ENCODE assay signal across 27 mouse cellular contexts in genomic region chr11:95773264-95773663, GRCm38 (mm10). TPM values are rescaled to one million over a fixed set of nuclear protein-coding genes. Genes with fewer than 3 reads are reported as not detected.
DNase-seq lines count a peak whose midpoint lies in the region; ATAC-seq lines count a peak whose summit lies in the region.
"Had no signal": no experiment of that assay in that cellular context is flagged by ENCODE, and none has a peak within 500 bp of the region (broad histone marks: within the 10 kb centered on the region; RNA-seq: fewer than 3 reads in every experiment).

No protein-coding gene starts in this region.

- H3K36me3 ChIP-seq in heart, embryonic 10.5 days: peaks cover 19% of the 10 kb centered on the region; the same call in 1 of the 2 replicates
- peaks cover 27% of the 10 kb centered on the region for H3K36me3 ChIP-seq in hindbrain, embryonic 13.5 days
- H3K36me3 ChIP-seq in hindbrain, embryonic 14.5 days (replicated peaks; ENCODE audit: control insufficient read depth, insufficient read depth): peaks cover 28% of the 10 kb centered on the region

- no peak overlapping the region for H3K4me3 ChIP-seq in heart, embryonic 10.5 days
- H3K4me3 ChIP-seq in hindbrain, embryonic 13.5 days: no peak overlapping the region
- H3K4me3 ChIP-seq in hindbrain, embryonic 14.5 days (replicated peaks; ENCODE audit: low read length): no peak overlapping the region
- H3K4me3 ChIP-seq: forebrain, embryonic 10.5 days; hindbrain, embryonic 15.5 days; limb, embryonic 12.5 days; megakaryocyte, embryonic 14.5 days; midbrain, embryonic 15.5 days; neural tube, embryonic 13.5 days had no signal

- 74% methylated on average over 3 of the region's 3 CpGs for WGBS in heart, embryonic 10.5 days
- 94% methylated on average over 3 of the region's 3 CpGs for WGBS in hindbrain, embryonic 13.5 days
- WGBS in hindbrain, embryonic 14.5 days: 89% methylated on average over 3 of the region's 3 CpGs

- H3K27me3 ChIP-seq in heart, embryonic 10.5 days (ENCODE audit: insufficient read depth, poor library complexity, severe bottlenecking): no peaks in the 10 kb centered on the region
- no peaks in the 10 kb centered on the region for H3K27me3 ChIP-seq in hindbrain, embryonic 13.5 days
- no peaks in the 10 kb centered on the region for H3K27me3 ChIP-seq in hindbrain, embryonic 14.5 days (ENCODE audit: control insufficient read depth, insufficient read depth, low read length)
- H3K27me3 ChIP-seq: hindbrain, embryonic 15.5 days; limb, embryonic 12.5 days; midbrain, embryonic 15.5 days; neural tube, embryonic 13.5 days had no signal

- DNase-seq in heart, adult 11 months: peak; percentile 94
- no peak for DNase-seq in heart, embryonic 10.5 days (ENCODE audit: low spot score)
- no peak for DNase-seq in hindbrain, embryonic 14.5 days (ENCODE audit: low spot score)
- DNase-seq in lung, postnatal 25 days (ENCODE audit: low spot score): peak; percentile 37
- DNase-seq in lung, postnatal 10 days: no peak
- peak; percentile 37 to 38 for DNase-seq in heart, postnatal 10 days
- no peak for DNase-seq in left cerebral cortex, adult 8-10 months (ENCODE audit: low spot score in 2 of 2)
- DNase-seq: cerebellum, adult 11-12 months; cerebellum, postnatal 10 days; gastrocnemius, postnatal 14 days; kidney, adult 8-10 months; kidney, postnatal 10 days; layer of hippocampus, postnatal 36 days; retina, postnatal 1 day; thymus, postnatal 4 days had no signal

- H3K4me1 ChIP-seq in heart, embryonic 10.5 days: peaks cover 22% of the 10 kb centered on the region
- 0 out of 2 replicates have a peak, but pooled peaks cover 3% of the 10 kb centered on the region for H3K4me1 ChIP-seq in hindbrain, embryonic 13.5 days (replicated peaks)
- H3K4me1 ChIP-seq in hindbrain, embryonic 14.5 days (replicated peaks; ENCODE audit: control insufficient read depth, insufficient read depth, low read length): no peaks in the 10 kb centered on the region
- H3K4me1 ChIP-seq: hindbrain, embryonic 15.5 days; midbrain, embryonic 15.5 days had no signal

- H3K27ac ChIP-seq in heart, embryonic 10.5 days: no peak overlapping the region
- H3K27ac ChIP-seq in hindbrain, embryonic 13.5 days: 0 out of 2 replicates have a peak overlapping the region, but pooled peaks have one; percentile 6
- H3K27ac ChIP-seq in hindbrain, embryonic 14.5 days: no peak overlapping the region
- H3K27ac ChIP-seq: forebrain, embryonic 10.5 days; hindbrain, embryonic 15.5 days; limb, embryonic 12.5 days; midbrain, embryonic 15.5 days; neural tube, embryonic 13.5 days had no signal

- H3K4me2 ChIP-seq in hindbrain, embryonic 13.5 days: no peak overlapping the region
- no peak overlapping the region for H3K4me2 ChIP-seq in hindbrain, embryonic 14.5 days (replicated peaks)
- H3K4me2 ChIP-seq: hindbrain, embryonic 15.5 days; limb, embryonic 12.5 days; midbrain, embryonic 15.5 days; neural tube, embryonic 13.5 days had no signal

- no peak overlapping the region for H3K9ac ChIP-seq in hindbrain, embryonic 13.5 days
- no peak overlapping the region for H3K9ac ChIP-seq in hindbrain, embryonic 14.5 days
- H3K9ac ChIP-seq: hindbrain, embryonic 15.5 days; limb, embryonic 12.5 days; liver, postnatal 0 days; midbrain, embryonic 15.5 days; neural tube, embryonic 13.5 days had no signal

- intact Hi-C loops in heart, postnatal 10 days (cut with DNase I): loop anchor here (5.0 kb wide), 1 partner anchor 209 kb away; no protein-coding TSS in a partner anchor

- ATAC-seq in hindbrain, embryonic 13.5 days (ENCODE audit: low FRiP score): no peak
- no peak for ATAC-seq in hindbrain, embryonic 14.5 days (ENCODE audit: low FRiP score)
- ATAC-seq: forebrain, embryonic 16.5 days; liver, postnatal 0 days; lung, postnatal 0 days; midbrain, embryonic 15.5 days had no signal

- no peaks in the 10 kb centered on the region for H3K9me3 ChIP-seq in heart, embryonic 10.5 days
- H3K9me3 ChIP-seq in hindbrain, embryonic 13.5 days: no peaks in the 10 kb centered on the region
- no peaks in the 10 kb centered on the region for H3K9me3 ChIP-seq in hindbrain, embryonic 14.5 days (ENCODE audit: control insufficient read depth, low read length)
- H3K9me3 ChIP-seq: forebrain, embryonic 10.5 days; hindbrain, embryonic 15.5 days; limb, embryonic 12.5 days; megakaryocyte, embryonic 14.5 days; midbrain, embryonic 15.5 days; neural tube, embryonic 13.5 days had no signal

RNA-seq across cellular contexts. Expression of gene B130006D01Rik, which starts 49.9 kb away (rescaled TPM):
- 0.97 and 1.9 TPM in 2 replicates for polyA plus RNA-seq in heart, embryonic 10.5 days (2016; fragmentation: Nextera tagmentation; extraction: Ambion mirVana)
- 1.6 and 1.8 TPM in 2 replicates for polyA plus RNA-seq in hindbrain, embryonic 13.5 days (2015; fragmentation: Nextera tagmentation; extraction: Ambion mirVana)
- polyA plus RNA-seq in hindbrain, embryonic 14.5 days (2014; fragmentation: Nextera tagmentation; extraction: Ambion mirVana): 0.83 and 1.6 TPM in 2 replicates
- total RNA-seq in heart, postnatal 10 days (2021): under 1 TPM; 0.47 to 0.79 TPM
- 1 to 10 TPM; 1.2 to 1.4 (median 1.3) TPM for total RNA-seq in left cerebral cortex, adult 8-10 months (2022)

RNA-seq across cellular contexts. Expression of gene Phospho1, which starts 51.0 kb away (rescaled TPM):
- 0.31 and 0.42 TPM in 2 replicates for polyA plus RNA-seq in heart, embryonic 10.5 days (2016; fragmentation: Nextera tagmentation; extraction: Ambion mirVana)
- 0.39 TPM in 1 of 2 replicates, not detected in the other for polyA plus RNA-seq in hindbrain, embryonic 13.5 days (2015; fragmentation: Nextera tagmentation; extraction: Ambion mirVana)
- 0.37 and 0.69 TPM in 2 replicates for polyA plus RNA-seq in hindbrain, embryonic 14.5 days (2014; fragmentation: Nextera tagmentation; extraction: Ambion mirVana)
- total RNA-seq in heart, postnatal 10 days (2021): 100 to 1,000 TPM; 129 to 148 TPM
- 10 to 100 TPM; 60.8 to 75.0 (median 67.2) TPM for total RNA-seq in left cerebral cortex, adult 8-10 months (2022)
- polyA plus RNA-seq: embryonic facial prominence, embryonic 11.5 days; forebrain, embryonic 10.5 days; forebrain, embryonic 16.5 days; limb, embryonic 12.5 days; midbrain, embryonic 15.5 days; neural tube, embryonic 13.5 days; stomach, embryonic 14.5 days had no signal

Comparison
In these comparisons a context has a peak if more than half of its experiments do, and no peak if none do; other contexts are left out.
1. DNase-seq: peak in heart, adult 11 months (single experiment), lung, postnatal 25 days (single experiment) and heart, postnatal 10 days (2 of 2); none in heart, embryonic 10.5 days (single experiment), hindbrain, embryonic 14.5 days (single experiment), lung, postnatal 10 days (single experiment) and left cerebral cortex, adult 8-10 months (0 of 2).